Mouse (Mus musculus): Measurements from ENCODE around the gene Nol12.

- TF ChIP-seq POLR2A (IDR thresholded peaks at IDR 0.05; ENCODE audit: insufficient read depth, low read depth, low read length) (no peak), CTCF (IDR thresholded peaks at IDR 0.05; ENCODE audit: insufficient read depth, low read depth, low read length) (no peak)
Observed at GRCm38 (mm10) chr15:78984286-78984778, 49.6 kb downstream of the Nol12 start.
